Mouse (Mus musculus): ENCODE data around the gene Fgfr2. TPM values are rescaled to one million over a fixed set of nuclear protein-coding genes. Genes with fewer than 3 reads are reported as not detected.

The Fgfr2 gene
- polyA plus RNA-seq, 2 experiments from 2014 or later = not detected

DNA sequence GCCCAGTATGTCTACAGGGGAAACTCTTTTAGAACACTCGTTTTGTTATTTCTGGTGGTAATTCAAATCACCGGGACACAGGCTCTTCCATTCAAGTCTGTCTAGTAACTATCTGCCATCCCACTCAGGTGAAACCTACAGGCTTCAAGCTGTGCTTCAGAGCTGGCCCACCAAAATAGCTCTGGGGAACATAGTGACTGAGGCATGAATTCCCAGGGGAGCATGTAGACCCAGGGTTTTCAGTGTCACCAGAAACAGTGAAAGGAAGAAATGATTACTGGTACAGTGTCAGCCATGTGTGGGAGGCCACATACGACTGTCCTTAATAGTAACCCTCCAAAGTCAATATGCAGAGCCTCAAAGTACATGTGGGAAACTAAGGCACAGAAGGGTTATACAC is 841.0 kb downstream of the Fgfr2 start:
- no peak for ATAC-seq

DNA sequence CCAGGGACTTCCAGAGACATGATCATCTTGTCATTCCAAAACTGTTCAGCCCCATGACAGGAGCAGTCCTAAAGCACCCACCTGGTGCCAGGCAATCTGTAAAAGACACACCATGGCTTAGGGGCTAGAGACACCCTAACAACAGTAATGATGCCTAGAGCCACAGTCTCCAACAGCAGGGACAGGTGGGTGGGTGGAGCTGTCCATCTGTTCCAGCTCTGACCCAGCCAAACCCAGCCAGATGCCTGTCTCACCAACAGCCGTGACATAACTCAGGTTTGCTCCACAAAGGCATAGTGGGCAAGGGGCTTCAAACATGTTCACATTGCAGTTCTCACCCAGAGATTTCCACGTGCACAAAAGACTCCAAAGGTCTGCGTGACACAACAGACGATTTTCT is 841.4 kb downstream of the Fgfr2 start:
- ATAC-seq = no peak

GRCm38 (mm10) chr7:132278658-132279057 is 844.5 kb downstream of the Fgfr2 start:
- no peak for ATAC-seq

- ATAC-seq = no peak
Observed at GRCm38 (mm10) chr7:132276287-132276686, 846.9 kb downstream of the Fgfr2 start.

DNA sequence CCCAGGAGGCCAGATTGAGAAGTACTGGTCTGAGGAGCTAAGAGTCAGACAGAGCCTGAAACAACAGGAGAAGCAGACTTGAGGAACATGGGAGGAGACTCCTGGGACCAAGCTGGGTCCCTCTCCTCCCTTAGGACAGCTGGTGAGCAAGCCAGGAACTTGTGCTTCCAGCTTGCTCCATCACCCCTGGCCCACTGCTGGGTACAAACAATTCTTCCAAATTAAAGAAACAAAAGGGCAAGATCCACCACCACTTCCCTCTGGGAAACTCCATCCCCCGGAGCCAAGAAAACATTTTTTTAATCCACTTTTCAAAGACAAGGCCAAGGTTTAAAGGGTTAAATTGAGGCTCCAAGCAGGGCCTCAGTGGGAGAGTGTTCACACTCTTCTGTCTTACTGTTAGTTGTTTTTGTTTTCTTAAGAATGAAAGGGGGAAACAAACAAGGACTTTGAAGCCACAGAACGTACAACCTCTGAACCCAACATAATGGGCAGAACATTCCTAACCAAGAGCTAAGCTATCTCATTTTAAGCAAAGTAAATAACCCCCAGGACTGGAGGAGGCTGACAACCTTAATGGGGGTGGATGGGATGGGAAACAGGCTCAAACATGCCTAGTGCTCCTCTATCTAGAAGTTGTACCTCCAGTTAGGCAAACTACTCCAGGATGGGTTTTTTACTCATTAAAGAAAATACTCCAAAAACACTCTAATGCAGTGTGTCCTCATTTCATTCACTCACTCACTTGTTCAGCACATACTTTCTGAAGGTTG is 849.2 kb downstream of the Fgfr2 start:
- ATAC-seq = no peak

GRCm38 (mm10) chr7:132272984-132273383 is 850.2 kb downstream of the Fgfr2 start:
- ATAC-seq = no peak

GRCm38 (mm10) chr7:132270364-132270763 is 852.8 kb downstream of the Fgfr2 start:
- no peak for ATAC-seq

DNA sequence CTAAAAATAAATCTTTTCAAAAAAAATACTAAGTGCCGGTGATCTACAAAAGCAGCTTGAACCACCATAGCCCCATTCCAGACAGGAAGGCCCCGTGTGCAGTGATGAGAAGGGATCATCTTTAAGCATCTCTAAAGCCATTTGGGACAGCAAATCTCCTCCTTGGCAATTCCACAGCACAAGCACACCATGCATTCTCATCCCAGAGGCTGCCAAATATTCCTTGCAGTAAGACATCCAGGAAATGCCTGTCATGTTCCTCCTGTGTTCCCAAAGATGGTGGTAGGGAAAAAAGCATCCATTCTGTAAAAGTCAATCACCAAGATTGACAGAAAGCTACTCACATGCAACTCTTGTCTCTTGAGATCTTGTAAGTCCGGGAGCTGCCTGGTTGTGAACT is 853.5 kb downstream of the Fgfr2 start:
- ATAC-seq = no peak

DNA sequence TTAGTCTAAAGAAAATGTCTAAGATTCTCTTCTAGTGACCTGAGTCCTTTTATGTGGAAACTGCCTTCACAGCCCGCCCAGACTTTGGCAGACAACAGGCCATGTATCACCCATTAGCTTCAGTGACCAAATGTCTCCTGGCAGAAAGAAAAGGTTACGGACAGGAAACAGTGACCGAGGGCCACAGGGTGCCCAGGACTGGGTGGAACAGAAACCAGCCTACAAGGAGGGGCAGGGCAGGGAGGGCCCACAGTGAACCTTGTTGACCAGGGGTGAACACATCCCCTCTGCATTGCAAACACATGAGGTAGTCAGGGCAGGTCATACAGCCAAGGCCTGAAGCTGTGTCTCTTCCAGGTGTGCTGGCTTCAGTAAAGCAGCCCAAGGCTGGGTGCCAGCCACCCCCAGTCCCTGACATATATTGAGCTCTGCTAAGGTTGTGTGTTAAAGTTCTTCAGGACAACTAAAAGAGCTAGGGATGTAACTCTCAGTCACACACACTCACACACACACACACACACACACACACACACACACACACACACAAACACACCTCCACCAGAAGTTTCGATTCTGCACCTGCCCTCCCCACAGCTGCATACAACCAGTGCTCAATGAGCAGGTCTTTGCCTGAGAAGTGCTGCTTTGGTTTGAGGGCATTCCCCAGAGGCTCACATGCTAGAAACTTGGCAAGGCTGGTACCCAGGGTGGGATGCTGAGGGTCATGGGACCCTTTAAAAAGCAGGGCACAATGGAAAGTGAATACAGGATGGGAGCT is 855.2 kb downstream of the Fgfr2 start:
- ATAC-seq = no peak

- no peak for ATAC-seq
Observed at GRCm38 (mm10) chr7:132264763-132265162, 858.4 kb downstream of the Fgfr2 start.

GRCm38 (mm10) chr7:132263186-132263585 is 860.0 kb downstream of the Fgfr2 start:
- no peak for ATAC-seq

DNA sequence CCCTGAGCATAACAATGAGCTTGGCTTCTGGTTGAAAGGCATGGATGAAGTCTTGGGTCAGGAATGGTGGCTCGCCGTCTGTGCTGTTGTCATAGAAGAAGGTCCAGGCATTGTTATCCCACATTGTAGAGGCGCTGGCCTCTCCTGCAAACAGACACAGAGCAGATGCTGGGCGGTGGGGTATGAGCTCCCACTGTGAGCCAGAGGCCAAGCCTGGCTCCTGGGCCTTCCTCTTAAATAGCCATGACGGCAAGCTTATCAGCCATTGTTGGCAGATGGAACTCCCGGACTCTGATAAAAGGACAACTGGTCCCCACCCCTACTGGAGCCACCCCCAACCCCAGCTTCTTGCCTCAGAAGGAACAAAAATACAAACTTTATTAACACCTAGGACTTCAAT is 860.5 kb downstream of the Fgfr2 start:
- no peak for ATAC-seq

- ATAC-seq = no peak
Observed at GRCm38 (mm10) chr7:132261885-132262284, 861.3 kb downstream of the Fgfr2 start.

DNA sequence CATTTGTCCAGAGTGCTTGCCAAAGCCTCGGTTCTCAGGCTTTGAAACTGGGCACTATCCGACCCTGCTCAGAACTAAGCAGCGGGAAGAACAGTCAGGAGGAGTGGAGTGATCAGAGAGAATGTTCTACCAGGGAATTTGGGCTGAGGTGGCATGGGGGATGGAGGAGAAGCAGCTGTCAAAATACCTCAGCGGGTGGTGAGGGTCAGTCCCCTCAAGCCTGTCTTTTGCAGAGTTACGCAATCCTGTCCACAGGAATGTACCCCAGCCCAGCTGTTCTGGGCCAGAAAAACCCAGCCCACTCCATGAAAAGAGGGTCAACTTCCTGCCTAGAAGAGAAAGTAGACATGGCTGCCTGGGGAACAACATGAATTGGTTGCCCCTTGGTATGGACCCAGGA is 862.5 kb downstream of the Fgfr2 start:
- ATAC-seq = no peak

GRCm38 (mm10) chr7:132258817-132259216 is 864.3 kb downstream of the Fgfr2 start:
- no peak for ATAC-seq

GRCm38 (mm10) chr7:132258216-132258615 is 864.9 kb downstream of the Fgfr2 start:
- ATAC-seq = no peak

GRCm38 (mm10) chr7:132253513-132253912 is 869.6 kb downstream of the Fgfr2 start:
- ATAC-seq = no peak

DNA sequence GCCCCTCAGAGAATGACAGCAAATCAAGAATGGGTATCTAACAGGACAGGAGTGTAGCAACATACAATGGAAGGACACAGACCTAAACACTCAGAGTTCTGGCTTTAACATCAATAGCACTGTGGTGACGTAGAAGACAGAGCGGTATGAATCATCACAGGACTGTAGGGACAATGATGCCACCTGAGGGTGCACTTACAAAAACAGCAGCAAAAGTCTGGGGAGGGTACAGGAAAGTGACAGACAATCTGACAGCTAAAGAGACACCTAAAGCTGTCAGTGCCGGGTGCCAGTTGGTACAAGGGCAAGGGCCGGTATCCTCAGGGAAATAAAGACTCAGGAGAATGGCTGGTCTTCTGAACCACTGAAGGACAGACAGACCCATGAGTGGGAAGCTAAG is 870.1 kb downstream of the Fgfr2 start:
- ATAC-seq = no peak

GRCm38 (mm10) chr7:132249563-132250119 is 873.5 kb downstream of the Fgfr2 start:
- ATAC-seq = no peak

DNA sequence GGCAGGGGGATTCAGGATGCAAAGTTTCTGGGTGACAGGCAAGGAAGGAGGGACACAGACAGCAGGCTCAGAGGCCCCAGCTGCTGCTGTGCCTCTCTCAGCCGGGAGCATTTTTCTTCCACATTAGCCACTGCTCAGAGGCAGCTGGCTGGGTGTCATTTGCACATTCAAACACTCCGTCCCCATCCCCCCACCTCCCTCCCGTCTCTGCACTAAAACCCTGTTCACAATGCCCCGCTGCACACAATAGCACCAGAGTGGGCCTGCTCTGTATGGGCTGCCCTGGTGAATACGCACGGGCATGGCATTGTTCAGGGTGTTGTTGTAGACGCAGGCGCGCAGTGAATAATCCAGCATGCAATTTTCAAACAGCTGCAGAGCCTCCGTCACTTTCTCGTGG is 875.6 kb downstream of the Fgfr2 start:
- ATAC-seq = no peak

DNA sequence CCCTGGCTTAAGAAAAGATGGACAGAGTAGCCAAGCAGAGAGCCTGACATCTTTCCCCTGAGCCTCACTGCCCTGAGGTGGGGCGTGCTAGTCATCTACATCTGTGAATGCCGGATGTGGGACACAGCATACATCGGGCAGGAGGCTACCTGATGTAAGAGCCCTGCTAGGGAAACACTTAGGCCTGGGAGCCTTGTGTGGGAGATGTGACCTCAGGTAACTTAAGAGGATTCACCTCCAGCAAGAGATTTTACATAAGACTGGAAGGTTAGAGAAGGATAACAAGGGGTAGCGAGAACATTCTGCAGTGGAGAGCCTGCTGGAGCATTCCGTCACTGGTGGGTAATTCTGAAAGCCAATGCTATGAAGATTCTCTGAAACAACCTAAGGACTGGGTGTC is 876.1 kb downstream of the Fgfr2 start:
- ATAC-seq = no peak

DNA sequence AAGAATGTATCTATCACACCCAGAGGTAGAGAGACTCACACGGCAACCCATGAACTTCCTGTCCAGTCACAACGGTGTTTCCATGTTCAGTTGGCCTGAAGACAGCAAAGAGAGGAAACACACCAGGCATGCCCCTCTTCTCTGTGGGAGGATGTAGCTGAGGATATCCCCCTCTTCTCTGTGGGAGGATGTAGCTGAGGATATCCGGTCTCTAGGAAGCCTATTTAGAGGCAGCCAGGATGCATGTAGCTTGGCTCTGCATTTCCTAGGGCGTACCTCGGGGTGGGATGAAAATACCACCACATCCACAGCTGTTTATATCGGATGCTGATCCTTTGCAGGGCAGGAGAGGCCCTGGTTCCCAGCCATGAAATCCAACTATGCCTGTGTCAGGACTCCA is 877.4 kb downstream of the Fgfr2 start:
- ATAC-seq = no peak

DNA sequence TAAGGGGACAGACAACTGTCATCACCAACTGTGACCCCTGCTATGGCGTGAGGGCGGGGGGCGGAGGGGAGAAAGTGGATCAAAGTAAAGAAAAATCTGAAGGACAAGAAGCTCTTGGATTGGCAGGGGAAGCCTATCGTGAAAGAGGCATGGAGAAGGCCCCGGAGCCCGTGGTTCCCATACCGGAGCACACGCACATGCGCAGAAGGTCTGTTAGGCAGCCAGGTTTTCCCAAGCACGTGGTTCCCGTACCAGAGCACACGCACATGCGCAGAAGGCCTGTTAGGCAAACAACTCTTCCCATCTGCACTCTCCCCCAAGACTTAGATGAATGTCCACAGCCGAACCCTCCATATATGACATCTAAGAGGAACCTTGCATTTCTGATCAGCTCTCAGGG is 878.5 kb downstream of the Fgfr2 start:
- no peak for ATAC-seq

- ATAC-seq = no peak
Observed at GRCm38 (mm10) chr7:132243225-132243624, 879.9 kb downstream of the Fgfr2 start.

Measured in CD4-positive, CD25-positive, alpha-beta regulatory T cell, adult 4 months (primary cell).